Mouse (Mus musculus) forebrain, embryonic 16.5 days (tissue): ENCODE measurements around the gene Dbx1. TPM values are rescaled to one million over a fixed set of nuclear protein-coding genes. Genes with fewer than 3 reads are reported as not detected.

Experiments used
- polyA plus RNA-seq: library from polyadenylated mRNA; unstranded; fragments of >200 nt; fragmentation: Nextera tagmentation; extraction: Ambion mirVana; gene quantifications from 2 replicates; pipeline ENCODE4 v1.2.1, GENCODE M21; 2015

Dbx1 gene
- polyA plus RNA-seq, 1 experiment from 2014 or later: 0.54 TPM

Other genes with a start within 250 kb of the Dbx1 start
- 2.5 and 2.8 TPM in 2 replicates for gene Htatip2, start 122.3 kb upstream of the Dbx1 start, polyA plus RNA-seq
- 54.5 and 56.0 TPM in 2 replicates for gene Prmt3, start 141.5 kb upstream of the Dbx1 start, polyA plus RNA-seq